Mouse (Mus musculus) lung, postnatal 10 days (tissue): ENCODE results near the gene Crybg1.

Source experiments
- DNase-seq: peaks from one replicate; pipeline ENCODE4 v3.0.0; 2021

Crybg1 gene

DNA sequence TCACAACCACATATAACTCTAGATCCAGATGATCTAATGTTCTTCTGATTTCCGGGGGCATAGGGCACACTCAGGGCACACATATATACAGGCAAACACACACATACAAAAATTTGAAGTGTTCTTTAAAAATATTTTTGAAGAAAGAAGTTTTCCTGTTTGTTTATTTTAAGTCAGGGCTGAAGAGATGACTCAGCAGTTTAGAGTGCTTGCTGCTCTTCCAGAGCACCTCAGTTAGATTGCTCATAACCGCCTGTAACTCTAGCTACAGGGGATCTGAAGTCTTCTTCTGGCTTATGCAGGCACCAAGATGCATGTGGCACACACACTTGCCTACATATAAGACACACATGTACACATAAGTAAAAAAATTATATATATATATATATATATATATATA lies 56.9 kb downstream of the Crybg1 start:
- DNase-seq = no peak

DNA sequence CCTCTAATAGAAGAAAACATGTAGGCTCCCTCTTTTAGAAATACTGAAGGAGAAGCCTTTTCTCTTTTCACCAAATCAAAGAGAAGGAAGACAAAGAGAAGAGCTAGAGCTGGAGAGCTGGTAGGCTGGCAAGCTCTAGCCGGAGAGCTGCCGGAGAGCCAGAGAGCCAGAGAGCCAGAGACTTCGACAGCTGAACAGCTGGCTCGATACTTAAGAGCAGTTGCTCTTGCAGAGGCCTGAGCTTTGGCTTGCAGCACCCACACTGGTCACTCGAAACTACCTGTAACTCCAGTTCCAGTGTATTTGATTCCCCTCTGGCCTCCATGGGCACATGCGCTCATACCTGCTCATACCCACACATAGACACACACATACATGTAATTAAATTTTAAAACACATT lies 68.3 kb downstream of the Crybg1 start:
- DNase-seq = no peak

DNA sequence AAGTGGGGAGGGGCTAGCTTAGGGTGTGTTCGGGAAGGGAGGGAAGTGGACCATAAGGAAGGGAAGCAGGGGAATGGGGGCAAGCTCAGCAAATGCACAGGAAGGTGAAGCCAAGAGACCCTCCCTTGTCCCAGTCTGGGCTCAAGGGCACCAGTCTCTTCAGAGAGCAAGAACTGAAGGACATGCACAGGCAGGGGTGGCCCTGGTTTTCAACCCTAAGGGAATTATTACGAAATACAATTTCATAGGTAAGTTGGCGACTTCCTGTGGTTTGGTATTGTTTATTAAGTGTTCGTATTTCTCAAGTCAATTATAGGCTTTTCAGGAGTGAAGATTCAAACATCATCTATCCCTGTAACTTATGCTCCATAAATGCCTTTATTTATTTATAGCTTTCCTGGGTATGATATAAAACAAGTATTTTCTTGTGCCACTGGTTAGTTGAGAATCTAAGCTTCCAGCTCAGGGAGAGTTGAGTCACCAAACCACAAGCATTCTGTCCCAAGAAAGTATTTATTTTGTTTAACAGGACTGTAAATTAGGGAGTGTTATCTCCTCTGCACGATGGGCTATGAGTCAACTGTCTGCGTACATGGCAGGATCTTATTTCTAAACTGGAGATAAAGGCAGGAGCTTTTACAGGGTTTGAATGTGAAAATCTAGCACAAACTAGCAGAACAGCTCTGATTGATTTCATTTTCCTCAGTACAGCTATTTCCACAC lies 69.7 kb downstream of the Crybg1 start:
- no peak for DNase-seq

DNA sequence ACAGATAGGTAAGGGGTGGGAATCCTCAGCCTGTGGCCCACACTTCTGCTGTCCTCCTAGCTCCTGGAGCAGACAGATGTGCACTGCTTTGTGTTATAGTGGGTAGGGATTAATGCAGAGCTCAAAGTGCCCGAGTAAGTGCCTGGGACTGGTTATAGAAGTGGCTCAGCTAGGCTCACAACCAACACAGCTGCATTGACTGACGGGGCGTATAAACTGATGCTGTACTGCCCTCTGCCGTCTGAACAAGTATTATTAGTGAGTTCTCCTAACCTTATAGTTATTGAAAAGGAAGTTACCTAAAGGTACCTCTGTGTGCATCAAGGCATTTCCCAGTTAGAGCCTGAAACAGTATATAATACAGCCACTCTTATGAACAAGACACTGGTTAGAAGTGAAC lies 77.6 kb downstream of the Crybg1 start:
- peak; percentile 75 for DNase-seq

DNA sequence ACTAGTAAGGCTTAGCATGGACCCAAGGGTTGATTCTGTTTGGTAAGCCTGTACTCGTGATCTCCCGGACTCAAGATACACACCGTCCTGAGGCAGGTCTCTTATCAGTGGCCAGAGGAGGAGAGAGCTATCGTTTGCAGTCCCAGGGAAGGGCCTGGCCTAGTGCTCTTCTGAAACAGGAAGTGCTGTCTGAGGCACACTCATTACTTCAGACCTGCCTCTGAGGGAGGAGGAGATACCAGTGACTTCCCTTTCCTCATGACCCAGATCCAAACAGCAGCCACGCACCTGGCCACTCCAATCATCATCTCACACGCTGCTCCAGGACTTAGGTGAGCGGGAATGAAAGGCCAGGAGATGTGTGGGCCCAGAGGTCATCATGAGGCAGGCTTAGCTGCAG lies 79.5 kb downstream of the Crybg1 start:
- no peak for DNase-seq

DNA sequence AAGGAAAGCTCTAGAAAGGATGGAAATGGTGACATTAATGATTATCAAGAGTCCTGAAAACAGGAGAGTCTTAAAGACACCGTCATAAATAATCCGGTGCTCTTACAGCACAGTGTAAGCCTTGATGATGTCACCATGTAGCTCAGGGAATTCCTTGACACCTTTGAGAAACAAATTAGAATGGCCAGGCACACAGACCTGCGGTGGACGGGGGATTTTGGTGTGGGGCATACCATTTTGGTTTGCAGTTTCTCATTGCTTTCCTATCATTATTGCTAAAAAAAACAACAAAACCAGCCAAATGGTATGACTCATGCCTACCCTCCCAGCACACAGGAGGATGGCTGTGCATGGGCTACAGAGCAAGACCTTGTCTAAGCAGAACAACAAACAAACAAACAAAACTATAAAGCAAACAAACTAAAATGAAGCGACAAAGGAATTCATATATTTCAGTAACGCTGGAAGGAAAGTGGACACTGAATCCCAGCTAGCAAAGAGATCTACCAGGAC lies 82.7 kb downstream of the Crybg1 start:
- no peak for DNase-seq

DNA sequence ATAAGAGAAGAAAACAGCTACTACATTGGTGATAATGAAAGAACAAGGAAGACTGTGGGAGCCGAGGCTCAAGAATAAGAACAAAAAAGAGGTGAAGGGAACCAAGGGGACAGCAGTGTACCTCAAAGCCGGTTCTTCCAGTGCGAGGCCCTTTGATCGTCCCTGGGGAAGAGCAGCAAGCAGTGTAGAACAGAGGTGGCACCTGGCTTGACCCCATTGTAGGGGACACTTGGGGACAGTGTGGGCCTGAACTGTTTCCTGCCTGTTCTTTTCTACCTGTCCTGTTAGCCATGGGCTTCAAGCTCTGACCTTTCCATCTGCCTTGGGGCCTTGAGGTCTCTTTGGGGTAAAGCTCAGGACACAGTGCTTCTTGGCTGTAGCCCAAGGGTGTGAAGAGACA lies 85.7 kb downstream of the Crybg1 start:
- DNase-seq = no peak

DNA sequence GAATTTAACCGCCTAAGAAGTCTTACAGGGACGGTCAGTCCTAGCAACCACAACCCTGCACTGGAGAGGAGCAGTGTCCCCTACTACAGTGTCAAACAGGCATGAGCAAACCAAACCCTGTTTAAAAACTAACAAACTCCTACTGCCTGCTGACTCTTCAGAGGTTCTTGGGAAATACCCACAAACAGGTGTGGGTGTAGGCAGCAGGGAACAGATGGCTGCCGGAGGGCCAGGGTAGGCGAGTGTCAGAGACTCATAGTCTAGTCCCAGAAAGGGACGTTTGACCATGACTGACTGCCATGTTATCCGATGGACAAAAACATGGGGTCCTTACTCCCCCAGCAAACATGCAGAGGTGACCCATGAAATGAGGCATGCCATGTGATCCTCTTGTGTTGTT lies 97.7 kb downstream of the Crybg1 start:
- DNase-seq = no peak

DNA sequence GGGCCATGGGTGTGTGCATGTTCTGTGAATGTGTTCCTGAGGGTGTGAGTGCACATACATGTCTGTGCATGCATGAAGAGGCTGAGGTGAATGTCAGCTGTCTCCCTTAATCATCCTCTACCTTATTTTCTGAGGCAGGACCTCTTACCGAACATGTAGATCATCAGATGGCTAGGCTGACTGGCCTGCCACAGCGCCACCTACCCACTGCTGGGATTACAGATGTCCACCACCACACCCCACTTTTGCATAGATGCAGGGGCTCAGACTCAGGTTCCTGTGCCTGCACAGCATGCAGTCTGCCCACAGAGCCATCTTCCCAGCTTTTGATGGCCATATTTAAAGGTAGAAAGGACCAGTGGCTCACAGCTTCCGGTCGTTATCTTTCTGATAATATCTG lies 103.9 kb downstream of the Crybg1 start:
- DNase-seq = no peak

DNA sequence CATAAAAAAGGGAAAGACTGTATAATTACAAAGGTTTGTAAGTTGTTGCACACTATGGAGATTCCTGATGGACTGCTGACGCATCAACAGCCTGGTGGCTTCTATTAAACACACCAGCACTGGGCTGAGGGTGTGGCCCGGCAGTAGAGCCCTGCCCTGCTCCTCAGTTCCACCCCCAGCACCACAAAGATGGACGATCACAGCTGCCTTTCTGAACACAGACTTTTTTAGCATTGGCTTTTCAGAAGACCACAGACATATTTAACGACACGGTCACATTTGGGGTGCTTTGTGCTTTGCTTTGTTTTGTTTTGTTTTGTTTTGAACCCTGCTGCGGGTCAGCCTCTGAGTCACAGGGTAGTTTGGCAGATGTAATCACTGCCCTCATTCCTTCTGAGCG lies 105.0 kb downstream of the Crybg1 start:
- DNase-seq = no peak

DNA sequence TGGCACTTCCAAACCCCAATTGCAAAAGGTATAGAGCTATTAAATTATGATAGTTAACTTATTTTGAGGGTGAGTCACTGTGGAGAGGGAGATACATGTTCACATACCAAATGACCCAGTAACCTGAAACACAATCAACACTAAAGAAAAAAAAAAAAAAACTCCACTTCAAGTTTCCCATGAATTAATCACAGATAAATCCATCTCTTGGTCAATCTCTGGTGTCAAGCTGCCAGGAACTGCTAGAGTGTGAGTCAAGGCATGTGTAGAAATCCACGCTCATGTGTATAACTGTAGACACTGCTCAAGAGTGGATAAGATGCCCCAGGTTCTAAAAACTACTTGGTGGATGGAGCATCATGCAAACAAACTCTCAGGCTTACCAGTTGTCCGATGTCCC lies 109.5 kb downstream of the Crybg1 start:
- DNase-seq = no peak

DNA sequence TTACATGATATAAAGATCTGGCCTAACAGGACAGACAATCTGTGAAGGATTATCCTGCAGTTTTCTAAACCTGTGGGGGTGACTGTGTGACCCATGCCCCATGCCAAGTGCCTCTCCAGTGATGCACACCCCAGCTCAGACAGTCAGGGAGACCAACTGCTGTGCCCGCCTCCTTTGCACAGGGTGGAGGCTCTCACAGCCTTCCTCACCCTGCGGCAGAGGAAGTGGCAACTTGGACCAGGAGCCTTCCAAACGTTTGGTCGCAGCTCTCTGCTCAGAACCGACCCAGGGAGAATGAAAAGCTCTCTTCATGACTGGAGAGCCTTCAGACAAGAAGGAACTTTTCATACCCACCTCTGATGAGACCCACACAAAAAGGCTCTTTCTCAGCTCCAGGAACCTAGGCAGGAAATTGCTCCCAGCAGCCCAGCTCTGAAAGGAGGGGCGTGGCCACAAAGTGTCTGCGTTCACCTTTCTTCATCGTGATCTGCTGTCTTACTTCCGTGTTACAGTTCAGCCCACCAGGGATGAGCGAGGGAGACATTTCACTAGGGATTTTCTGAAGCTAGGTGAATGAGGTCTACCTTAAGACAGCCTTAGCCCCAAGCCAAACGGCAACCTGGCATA lies 110.6 kb downstream of the Crybg1 start:
- no peak for DNase-seq

DNA sequence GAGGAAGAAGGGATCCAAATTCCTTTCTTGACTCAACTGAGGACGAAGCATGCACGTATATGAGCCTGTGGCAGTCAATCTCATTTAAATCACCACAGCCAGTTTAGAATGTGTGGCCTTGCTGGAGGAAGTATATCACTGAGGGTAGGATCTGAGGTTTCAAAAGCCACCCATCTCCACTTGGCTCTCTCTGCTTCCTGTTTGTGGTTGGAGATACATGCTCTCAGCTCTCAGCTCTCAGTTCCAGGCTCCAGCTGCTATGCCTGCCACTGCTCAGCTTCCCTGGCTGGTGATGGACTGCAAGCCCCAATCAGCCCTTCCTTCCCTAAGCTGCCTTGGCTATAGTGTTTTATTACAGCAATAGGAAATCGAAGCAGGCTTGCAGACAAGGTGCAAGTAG lies 119.1 kb downstream of the Crybg1 start:
- DNase-seq = no peak

DNA sequence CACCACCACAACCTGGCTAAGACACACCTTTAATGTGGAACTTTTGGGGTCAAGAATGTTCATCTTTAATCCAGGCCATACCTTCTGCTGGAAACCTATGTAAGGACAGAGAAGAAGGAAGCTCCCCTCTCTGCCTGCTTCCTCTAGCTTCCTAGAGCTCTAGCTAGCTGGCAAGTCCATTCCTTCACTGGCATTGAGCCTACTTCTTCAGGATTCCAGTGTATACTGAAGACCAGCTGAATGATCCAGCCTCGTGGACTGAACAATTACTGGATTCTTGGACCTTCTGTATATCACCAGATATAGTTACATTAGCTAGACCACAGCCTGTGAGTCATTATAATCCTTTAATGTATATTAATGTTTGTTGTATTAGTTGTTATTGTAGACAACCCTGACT lies 121.4 kb downstream of the Crybg1 start:
- no peak for DNase-seq

DNA sequence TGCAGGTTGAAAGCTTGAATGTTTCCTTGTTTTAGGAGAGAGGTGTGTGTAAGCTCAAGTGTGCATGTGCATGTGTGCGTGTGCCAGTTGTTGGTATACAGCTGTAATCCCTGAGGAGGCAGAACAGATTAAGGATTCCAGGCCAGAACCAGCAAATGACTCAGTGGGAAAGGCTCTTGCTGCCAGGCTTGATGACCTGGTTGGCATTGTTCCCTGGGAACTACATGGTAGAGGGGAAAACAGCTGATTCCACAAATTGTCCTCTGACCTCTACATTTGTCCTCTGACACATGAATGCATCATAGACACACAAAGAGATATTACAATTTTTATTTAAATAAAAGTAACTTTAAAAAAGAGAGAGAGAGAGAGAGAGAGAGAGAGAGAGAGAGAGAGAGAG lies 122.5 kb downstream of the Crybg1 start:
- DNase-seq = no peak

DNA sequence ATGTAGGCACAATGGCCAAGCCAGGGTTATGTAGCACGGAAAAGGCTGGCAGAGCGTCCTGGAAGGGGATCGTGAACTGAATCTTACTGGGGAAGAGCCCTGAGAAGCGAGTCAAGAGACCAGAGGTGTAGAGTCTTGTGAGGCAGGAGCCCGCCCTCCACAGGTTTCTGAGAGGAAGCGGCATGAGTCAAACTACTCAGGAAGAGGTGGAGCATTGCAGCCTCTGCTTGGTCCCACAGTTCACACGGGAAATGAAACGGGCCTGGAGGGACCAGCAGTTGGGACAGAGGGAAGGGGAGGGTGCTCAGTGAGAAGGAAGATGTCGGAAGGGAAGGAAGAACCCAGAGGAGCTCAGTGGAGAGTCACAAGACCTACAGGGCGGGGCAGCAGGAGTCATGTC lies 123.9 kb downstream of the Crybg1 start:
- no peak for DNase-seq

DNA sequence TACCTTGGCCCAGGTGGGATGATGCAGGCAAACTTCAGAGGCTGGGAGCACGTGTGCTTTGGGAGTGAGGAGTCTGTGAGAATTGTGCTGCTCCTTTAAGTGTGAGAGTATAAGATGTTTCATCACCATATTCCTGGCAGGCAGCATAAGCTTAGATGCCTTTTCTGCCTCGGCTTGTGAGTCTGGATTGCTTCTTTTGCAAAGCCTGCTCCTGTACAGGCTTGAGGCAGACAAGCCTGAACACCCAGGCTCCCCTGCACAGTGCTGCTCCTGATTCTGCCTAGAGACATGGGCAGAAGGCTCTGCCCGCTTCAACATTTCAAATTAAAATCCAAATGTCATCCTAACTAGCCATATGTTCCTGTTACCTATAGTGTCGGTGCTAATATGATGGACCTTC lies 128.5 kb downstream of the Crybg1 start:
- no peak for DNase-seq

DNA sequence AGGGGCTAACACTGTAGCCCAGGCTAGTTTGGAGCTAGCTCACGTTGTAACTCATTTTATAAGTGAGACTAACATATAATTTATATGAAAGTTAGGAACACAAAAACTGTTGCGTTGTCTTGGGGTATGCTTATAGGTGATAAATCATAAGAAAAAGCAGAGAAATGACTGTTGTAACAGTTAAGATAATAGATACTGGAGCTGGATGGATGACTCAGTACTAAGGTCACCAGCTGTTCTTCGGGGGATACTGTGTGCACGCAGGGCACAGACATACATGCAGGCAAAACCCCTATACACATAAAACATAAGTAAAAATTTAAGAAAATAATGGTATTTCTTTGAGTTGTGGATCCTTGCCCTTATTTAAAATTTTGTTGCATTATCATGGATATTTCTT lies 130.1 kb downstream of the Crybg1 start:
- DNase-seq = no peak

DNA sequence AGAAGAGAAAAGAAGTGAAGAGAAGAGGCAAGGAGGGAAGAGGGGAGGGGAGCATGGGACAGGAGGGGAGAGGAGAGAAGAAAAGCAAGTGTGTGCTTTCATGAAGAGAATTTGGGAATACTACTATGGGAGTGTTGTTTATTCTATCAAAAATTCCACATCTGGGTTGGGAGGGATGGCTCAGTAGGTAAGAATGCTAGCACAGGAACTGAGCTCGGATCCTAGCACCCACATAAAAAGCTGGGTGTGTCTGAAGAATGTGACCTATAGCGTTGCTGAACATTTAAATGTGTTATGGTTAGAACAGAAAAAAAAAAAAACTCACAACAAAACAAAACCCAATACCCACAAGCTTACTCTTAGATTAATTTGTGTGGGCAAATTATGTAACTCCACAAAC lies 133.0 kb downstream of the Crybg1 start:
- DNase-seq = no peak

DNA sequence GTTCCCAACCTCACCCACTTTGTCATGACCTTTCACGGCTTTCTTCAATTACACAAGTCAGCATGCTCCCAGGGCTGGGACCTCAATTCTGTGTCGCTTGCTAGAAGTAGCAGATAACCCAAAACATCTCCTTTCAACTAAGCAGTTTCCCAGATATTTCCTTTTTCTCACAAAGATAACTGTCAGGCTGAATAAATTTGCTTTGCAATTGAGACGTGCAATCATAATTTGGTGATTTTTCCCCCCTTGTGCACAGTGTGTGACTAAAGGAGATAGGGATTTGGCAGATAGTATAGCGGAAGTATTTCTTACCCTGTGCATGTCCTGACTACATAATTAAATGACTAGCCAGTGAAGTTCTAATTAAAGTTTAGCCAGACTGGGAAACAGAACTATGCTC lies 134.8 kb downstream of the Crybg1 start:
- DNase-seq = no peak

DNA sequence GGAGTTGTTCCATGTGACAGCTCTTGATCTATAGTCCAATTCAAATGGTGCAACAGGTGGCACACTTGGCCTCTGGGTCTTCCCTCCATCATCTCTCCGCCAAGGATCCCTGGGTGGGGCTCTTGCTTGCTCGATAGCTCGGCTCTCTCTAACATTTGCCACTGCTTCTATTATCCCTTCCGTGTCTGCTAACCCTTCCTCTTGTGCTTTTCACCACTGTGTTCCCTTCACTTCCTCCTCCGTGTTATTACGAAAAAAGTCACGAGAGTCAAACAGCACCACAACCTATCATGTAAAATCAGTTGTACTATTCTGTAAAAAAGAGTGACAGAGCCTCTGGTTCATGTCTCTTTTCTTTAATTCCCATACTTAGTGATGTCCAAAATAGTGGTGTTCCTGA lies 137.2 kb downstream of the Crybg1 start:
- no peak for DNase-seq

DNA sequence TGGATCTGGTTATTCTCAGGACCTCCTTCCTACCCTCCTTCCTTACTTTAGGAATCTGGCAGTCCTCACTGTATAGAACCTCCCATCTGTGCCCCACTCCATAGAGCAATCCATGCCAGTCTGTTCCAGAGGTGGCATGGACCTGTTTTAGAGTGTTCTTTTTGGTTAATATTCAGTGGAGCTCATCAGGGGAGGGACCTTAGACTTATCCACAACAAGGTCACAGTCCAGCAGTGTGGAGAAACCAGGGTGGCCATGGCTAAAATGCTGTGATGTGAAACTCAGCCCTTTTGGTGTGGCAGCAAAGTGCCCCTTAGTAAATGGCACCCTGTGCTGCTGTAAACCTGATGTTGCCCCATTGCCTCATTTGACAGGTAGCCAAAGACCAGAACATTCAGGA lies 139.8 kb downstream of the Crybg1 start:
- no peak for DNase-seq

DNA sequence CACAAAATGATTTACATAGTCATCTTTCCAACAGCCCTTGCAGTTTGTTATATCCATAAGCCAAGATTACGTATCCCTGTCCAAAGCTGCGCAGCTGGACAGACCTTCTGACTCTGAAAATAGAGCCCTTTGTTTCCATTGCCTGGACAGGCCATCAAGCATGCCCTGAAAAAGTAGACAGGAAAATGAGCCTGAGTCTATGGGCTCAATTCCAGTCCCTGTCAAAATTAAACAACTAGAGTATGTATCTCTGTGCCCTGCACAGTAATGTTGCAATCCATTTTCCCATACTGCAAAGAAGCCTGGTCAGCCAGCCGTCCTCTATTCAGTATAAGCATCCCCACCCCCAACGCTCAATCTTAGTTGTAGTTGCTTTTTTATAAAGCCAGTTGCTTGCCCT lies 141.8 kb downstream of the Crybg1 start:
- DNase-seq = no peak

DNA sequence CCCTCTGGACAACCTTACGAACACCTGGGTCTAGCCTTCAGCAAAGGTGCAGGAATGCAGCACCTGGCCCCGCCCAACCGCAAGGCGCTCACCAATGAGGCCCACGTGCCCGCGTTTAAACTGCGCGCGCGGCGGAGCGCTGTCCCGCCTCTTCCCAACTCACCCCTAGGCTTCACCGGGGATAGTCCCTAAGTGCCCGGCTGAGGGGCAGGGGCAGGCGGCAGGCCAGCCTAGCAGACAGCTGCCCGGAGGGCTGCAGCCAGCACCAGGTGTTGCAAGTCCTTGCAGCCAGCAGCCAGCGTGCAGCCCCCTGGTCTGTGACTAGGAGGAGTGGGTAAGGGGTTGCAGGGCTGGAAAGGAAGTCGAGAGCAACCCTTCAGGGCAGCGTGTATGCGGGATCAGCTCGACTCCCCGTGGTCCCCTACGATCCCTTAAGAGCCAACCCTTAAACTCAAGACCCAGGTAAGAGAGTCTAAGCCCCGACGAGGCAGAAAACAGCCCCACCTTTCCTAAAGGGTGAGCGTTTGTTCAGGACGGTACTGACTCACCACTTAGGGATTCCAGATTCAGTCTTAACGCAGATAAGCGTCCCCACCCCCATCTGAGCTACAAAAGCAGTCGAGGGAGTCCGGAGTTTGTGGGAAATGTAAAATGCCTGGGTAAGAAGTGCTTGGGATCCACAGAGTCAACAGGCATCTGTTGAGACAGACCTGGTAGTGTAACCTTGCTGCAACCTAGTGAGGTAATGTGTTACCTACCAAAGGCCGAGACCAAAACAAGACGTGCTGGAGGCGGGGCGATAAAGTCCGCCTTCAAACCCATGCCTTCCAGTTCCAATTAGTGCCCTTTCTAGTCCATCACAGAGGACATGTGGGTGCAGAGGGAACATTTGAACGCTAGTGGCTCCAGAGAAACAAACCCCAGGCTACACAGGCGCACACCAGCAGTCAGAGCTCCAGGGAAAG lies 142.7 kb downstream of the Crybg1 start:
- DNase-seq = peak; percentile 47
